Mouse (Mus musculus) CH12.LX (cell line): ENCODE data around the gene Tmem87b. TPM values are rescaled to one million over a fixed set of nuclear protein-coding genes. Genes with fewer than 3 reads are reported as not detected.

Experiments
- DNase-seq: peaks from one replicate; pipeline ENCODE4 v3.0.0-alpha.2; 2013; ENCODE audit errors: extremely low read depth
- H3K27ac ChIP-seq: 2 replicates; pipeline ENCODE4 v1.5.1; 2012; ENCODE audit warnings: low read depth, mild to moderate bottlenecking, control low read depth, moderate library complexity; ENCODE audit not compliant: insufficient read depth
- H3K27me3 ChIP-seq: replicated peaks from 2 replicates; pipeline ENCODE3; 2012; ENCODE audit warnings: inconsistent platforms
- H3K36me3 ChIP-seq, 2 experiments: replicated peaks in 1 of 2; 2 replicates each; pipeline versions ENCODE3 to v1.6.1; 2012; ENCODE audit warnings: inconsistent platforms in 1 of 2, low read length in 1 of 2, mild to moderate bottlenecking in 1 of 2, mixed read lengths in 1 of 2, moderate library complexity in 1 of 2; ENCODE audit not compliant: control insufficient read depth in 1 of 2, insufficient read depth in 1 of 2
- H3K4me1 ChIP-seq, 2 experiments: 2 replicates each; pipeline ENCODE4 v1.6.1; 2012; ENCODE audit warnings: inconsistent platforms in 1 of 2, moderate library complexity in 1 of 2; ENCODE audit not compliant: insufficient read depth in 2 of 2, control insufficient read depth in 1 of 2
- H3K4me2 ChIP-seq: 2 replicates; pipeline ENCODE4 v1.6.1; 2012; ENCODE audit warnings: low read depth, mild to moderate bottlenecking, control low read depth; ENCODE audit not compliant: poor library complexity, insufficient read depth, severe bottlenecking
- H3K4me3 ChIP-seq, 3 experiments: fragments of 150-350 bp in 1 of 3; sonication (generic) in 1 of 3; replicated peaks in 1 of 3; 2 replicates each; pipeline versions ENCODE3 to v1.5.1; 2011 to 2012; ENCODE audit warnings: low read depth in 2 of 3, low read length in 2 of 3, mild to moderate bottlenecking in 2 of 3, moderate library complexity in 2 of 3, control low read depth in 1 of 3, improper control_type of control experiment in 1 of 3, inconsistent platforms in 1 of 3, mixed read lengths in 1 of 3; ENCODE audit not compliant: poor library complexity in 1 of 3
- H3K79me2 ChIP-seq: replicated peaks from 2 replicates; pipeline ENCODE4 v1.6.1; 2012; ENCODE audit warnings: mild to moderate bottlenecking, moderate library complexity; ENCODE audit not compliant: control insufficient read depth, poor library complexity, insufficient read depth, severe bottlenecking; ENCODE audit errors: extremely low read depth
- H3K9ac ChIP-seq: 2 replicates; pipeline ENCODE4 v1.6.1; 2012; ENCODE audit warnings: low read depth, mild to moderate bottlenecking, control low read depth, moderate library complexity; ENCODE audit not compliant: insufficient read depth
- H3K9me3 ChIP-seq: replicated peaks from 2 replicates; pipeline ENCODE3; 2012; ENCODE audit warnings: low read length, inconsistent platforms, mixed read lengths
- BHLHE40 ChIP-seq: IDR thresholded peaks from 2 replicates; pipeline ENCODE4 v1.6.1; 2011; ENCODE audit warnings: mild to moderate bottlenecking, low read depth, low read length, improper control_type of control experiment
- CHD2 ChIP-seq: IDR thresholded peaks from 2 replicates; pipeline ENCODE4 v1.6.1; 2011; ENCODE audit warnings: low read length, improper control_type of control experiment
- CTCF ChIP-seq, 2 experiments: IDR thresholded peaks in 1 of 2; conservative IDR thresholded peaks in 1 of 2; 2 replicates each; pipeline ENCODE4 v1.5.1; 2011 to 2012; ENCODE audit warnings: low read depth in 2 of 2, low read length in 2 of 2, improper control_type of control experiment in 1 of 2, inconsistent platforms in 1 of 2, mild to moderate bottlenecking in 1 of 2, moderate library complexity in 1 of 2
- E2F4 ChIP-seq: IDR thresholded peaks from 2 replicates; pipeline ENCODE4 v1.6.1; 2011; ENCODE audit warnings: low read depth, low read length, improper control_type of control experiment; ENCODE audit not compliant: insufficient replicate concordance
- ELF1 ChIP-seq: IDR thresholded peaks from 2 replicates; pipeline ENCODE4 v1.6.1; 2014; ENCODE audit warnings: low read depth, mild to moderate bottlenecking, inconsistent platforms, low read length, improper control_type of control experiment
- EP300 ChIP-seq: IDR thresholded peaks from 2 replicates; pipeline ENCODE4 v1.6.1; 2011; ENCODE audit warnings: low read length, improper control_type of control experiment
- ETS1 ChIP-seq: conservative IDR thresholded peaks from 2 replicates; pipeline ENCODE4 v1.6.1; 2012; ENCODE audit warnings: low read depth, mild to moderate bottlenecking, inconsistent platforms, low read length, improper control_type of control experiment, moderate library complexity
- GABPA ChIP-seq: IDR thresholded peaks from 2 replicates; pipeline ENCODE4 v1.6.1; 2012; ENCODE audit warnings: low read depth, low read length, improper control_type of control experiment, inconsistent platforms; ENCODE audit not compliant: insufficient replicate concordance
- HCFC1 ChIP-seq: IDR thresholded peaks from 2 replicates; pipeline ENCODE4 v1.6.1; 2012; ENCODE audit warnings: low read depth, mild to moderate bottlenecking, inconsistent platforms, low read length, improper control_type of control experiment
- JUND ChIP-seq: conservative IDR thresholded peaks from 2 replicates; pipeline ENCODE4 v1.6.1; 2011; ENCODE audit warnings: low read depth, low read length, improper control_type of control experiment
- KAT2A ChIP-seq: IDR thresholded peaks from 2 replicates; pipeline ENCODE4 v1.6.1; 2012; ENCODE audit warnings: low read length, improper control_type of control experiment, inconsistent platforms; ENCODE audit not compliant: insufficient replicate concordance
- MAFK ChIP-seq: IDR thresholded peaks from 2 replicates; pipeline ENCODE4 v1.6.1; 2011; ENCODE audit warnings: low read length, improper control_type of control experiment; ENCODE audit not compliant: insufficient replicate concordance
- MAX ChIP-seq: IDR thresholded peaks from 2 replicates; pipeline ENCODE4 v1.6.1; 2011; ENCODE audit warnings: low read length, improper control_type of control experiment
- MAZ ChIP-seq: IDR thresholded peaks from 2 replicates; pipeline ENCODE4 v1.6.1; 2012; ENCODE audit warnings: low read depth, mild to moderate bottlenecking, inconsistent platforms, low read length, improper control_type of control experiment, moderate library complexity
- MEF2A ChIP-seq: IDR thresholded peaks from 2 replicates; pipeline ENCODE4 v1.6.1; 2014; ENCODE audit warnings: low read depth, mild to moderate bottlenecking, inconsistent platforms, low read length, improper control_type of control experiment, borderline replicate concordance
- NELFE ChIP-seq: IDR thresholded peaks from 2 replicates; pipeline ENCODE4 v1.6.1; 2011; ENCODE audit warnings: low read depth, low read length, improper control_type of control experiment
- NRF1 ChIP-seq: IDR thresholded peaks from 2 replicates; pipeline ENCODE4 v1.6.1; 2014; ENCODE audit warnings: low read depth, mild to moderate bottlenecking, inconsistent platforms, low read length, improper control_type of control experiment, moderate library complexity
- PAX5 ChIP-seq: IDR thresholded peaks from 2 replicates; pipeline ENCODE4 v1.6.1; 2012; ENCODE audit warnings: low read length, inconsistent platforms, mixed read lengths
- POLR2A ChIP-seq: IDR thresholded peaks from 2 replicates; pipeline ENCODE4 v1.6.1; 2011; ENCODE audit warnings: low read depth, mild to moderate bottlenecking, improper control_type of control experiment, low read length
- RAD21 ChIP-seq: IDR thresholded peaks from 2 replicates; pipeline ENCODE4 v1.6.1; 2011; ENCODE audit warnings: low read depth, mild to moderate bottlenecking, low read length, improper control_type of control experiment, moderate library complexity
- RCOR1 ChIP-seq: conservative IDR thresholded peaks from 2 replicates; pipeline ENCODE4 v1.6.1; 2012; ENCODE audit warnings: low read depth, mild to moderate bottlenecking, inconsistent platforms, low read length, improper control_type of control experiment
- SIN3A ChIP-seq: IDR thresholded peaks from 2 replicates; pipeline ENCODE4 v1.6.1; 2012; ENCODE audit warnings: low read length, improper control_type of control experiment, inconsistent platforms
- SMC3 ChIP-seq: IDR thresholded peaks from 2 replicates; pipeline ENCODE4 v1.6.1; 2011; ENCODE audit warnings: low read depth, low read length, improper control_type of control experiment
- TBP ChIP-seq: conservative IDR thresholded peaks from 2 replicates; pipeline ENCODE4 v1.6.1; 2011; ENCODE audit warnings: low read depth, low read length, improper control_type of control experiment
- TCF12 ChIP-seq: IDR thresholded peaks from 2 replicates; pipeline ENCODE4 v1.6.1; 2014; ENCODE audit warnings: low read depth, mild to moderate bottlenecking, inconsistent platforms, low read length, improper control_type of control experiment
- UBTF ChIP-seq: IDR thresholded peaks from 2 replicates; pipeline ENCODE4 v1.6.1; 2012; ENCODE audit warnings: low read depth, mild to moderate bottlenecking, inconsistent platforms, low read length, improper control_type of control experiment, moderate library complexity
- ZC3H11A ChIP-seq: IDR thresholded peaks from 2 replicates; pipeline ENCODE4 v1.6.1; 2012; ENCODE audit warnings: low read depth, mild to moderate bottlenecking, inconsistent platforms, low read length, improper control_type of control experiment
- ZKSCAN1 ChIP-seq: IDR thresholded peaks from 2 replicates; pipeline ENCODE4 v1.6.1; 2012; ENCODE audit warnings: low read depth, inconsistent platforms, low read length, improper control_type of control experiment, borderline replicate concordance
- dilution Hi-C: fragments of 300-500 bp; cut with MboI; formaldehyde crosslinking; loops from 2 replicates; pipeline ENCODE4 v1.14.3; 2020; ENCODE audit warnings: low sequenced_read_pairs; ENCODE audit not compliant: extremely low pct_unique_long_range_greater_than_20kb, extremely low pct_ligation_motif_present
- in situ Hi-C: fragments of 300-500 bp; cut with MboI; formaldehyde crosslinking; loops from 3 replicates; pipeline ENCODE4 v1.14.3; 2019; ENCODE audit warnings: low sequenced_read_pairs, low pct_ligation_motif_present, low pct_unique_long_range_greater_than_20kb, mixed read lengths
- polyA plus RNA-seq: library from polyadenylated mRNA; unstranded; fragments of >175 nt; gene quantifications from 2 replicates; pipeline ENCODE4 v1.2.1, GENCODE M21; 2012; ENCODE audit warnings: low read depth; ENCODE audit not compliant: insufficient read length
- total RNA-seq, 2 experiments: library from RNA; depleted of rRNA; stranded (reverse); fragments of 300-350 nt in 1 of 2; fragments of >200 nt in 1 of 2; gene quantifications; 2 replicates each; pipeline ENCODE4 v1.2.3; 2012 to 2014

Gene Tmem87b
- total and polyA plus RNA-seq, 3 experiments: 5.3 to 6.6 (median 6.2) TPM

DNA sequence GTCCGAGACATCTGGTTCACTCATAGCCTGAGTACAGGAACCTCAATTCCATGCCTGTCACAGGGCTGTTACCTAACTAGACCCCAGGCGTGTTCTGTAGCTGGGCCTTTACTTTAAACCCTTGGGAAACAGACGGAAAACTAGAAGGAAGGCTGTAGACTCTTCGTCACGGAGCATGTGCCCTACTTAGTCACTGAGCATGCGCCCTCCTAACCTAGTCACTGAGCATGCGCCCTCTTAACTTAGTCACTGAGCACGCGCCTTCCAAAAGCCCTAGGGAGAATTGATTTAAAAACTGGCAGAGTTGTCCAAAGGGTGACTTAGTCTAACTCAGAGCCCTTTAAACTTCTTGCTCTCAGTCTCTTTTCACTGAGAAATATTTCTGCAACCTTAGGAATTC lies 44.7 kb downstream of the Tmem87b start, which contains the start of gene Fbln7:
Gene Fbln7 (plus strand): TSS at position 346 of the 400 bp plus-strand sequence.
- Histone ChIP-seq H3K36me3 (no peaks in the 10 kb centered on the region), H3K4me2 (no peak within 1 kb of the TSS), H3K79me2 (no peaks in the 10 kb centered on the region), H3K9me3 (peaks cover 4% of the 10 kb centered on the region), H3K4me3 (no peak within 1 kb of the TSS), H3K27me3 (no peaks in the 10 kb centered on the region), H3K4me1 (no peaks in the 10 kb centered on the region), H3K27ac (no peak within 1 kb of the TSS), H3K9ac (no peak within 1 kb of the TSS)
- in situ Hi-C loops: no loop called here
- DNase-seq: no peak
- dilution Hi-C loops: no loop called here
- TF ChIP-seq UBTF (no peak), E2F4 (no peak), SMC3 (no peak), KAT2A (no peak), GABPA (no peak), CTCF (conservative IDR thresholded peaks at IDR 0.05 in 1 of 2, IDR thresholded peaks at IDR 0.05 in 1 of 2; ENCODE audit: low read depth in 2 of 2, low read length in 2 of 2) (no peak), HCFC1 (no peak), MAFK (no peak), POLR2A (no peak), PAX5 (no peak), ZC3H11A (no peak), RAD21 (no peak), NELFE (no peak), TBP (no peak), ELF1 (no peak)

DNA sequence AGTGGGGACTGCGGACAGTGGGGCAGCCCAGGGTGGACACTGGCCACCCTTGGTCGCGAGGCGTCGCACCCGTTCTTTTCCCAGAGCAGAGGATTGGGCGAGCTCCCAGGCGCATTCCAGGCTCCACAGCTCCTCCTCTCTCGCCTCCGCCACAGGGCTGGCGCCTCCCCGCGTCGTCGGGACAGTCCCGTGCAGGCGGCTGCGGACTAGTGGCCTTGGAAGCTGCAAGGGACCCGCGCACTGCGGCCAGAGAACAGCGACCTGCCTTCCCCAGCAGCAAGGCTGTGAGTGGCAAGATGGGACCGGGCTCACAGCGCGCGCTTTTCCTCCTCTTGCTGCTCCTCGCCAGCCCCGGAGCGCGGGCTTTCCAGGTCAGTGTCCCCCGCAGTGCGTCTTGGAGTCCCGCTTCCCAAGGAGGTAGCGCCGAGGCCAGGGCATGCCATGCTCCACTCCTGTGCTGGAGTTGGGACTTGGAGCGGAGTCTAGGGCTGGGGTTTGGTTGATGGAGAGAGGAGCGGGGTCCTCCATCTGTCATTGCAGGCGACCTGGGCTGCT lies 45.9 kb downstream of the Tmem87b start:
- dilution Hi-C loops (no loop called here), in situ Hi-C loops (no loop called here)
- no peak for DNase-seq
- Histone ChIP-seq H3K27ac (no peak overlapping the region), H3K36me3 (no peaks in the 10 kb centered on the region), H3K4me1 (no peaks in the 10 kb centered on the region), H3K4me3 (no peak overlapping the region), H3K9me3 (peaks cover 2% of the 10 kb centered on the region), H3K9ac (no peak overlapping the region), H3K4me2 (no peak overlapping the region), H3K27me3 (no peaks in the 10 kb centered on the region), H3K79me2 (no peaks in the 10 kb centered on the region)
- TF ChIP-seq RCOR1 (no peak), SMC3 (no peak), ETS1 (no peak), MAZ (no peak), TCF12 (no peak), JUND (no peak), NRF1 (no peak), BHLHE40 (no peak), TBP (no peak), EP300 (no peak), KAT2A (no peak), MEF2A (no peak), ZKSCAN1 (no peak), SIN3A (no peak), MAX (no peak), ZC3H11A (no peak), E2F4 (no peak), GABPA (no peak), MAFK (no peak), CHD2 (no peak)
